Mouse (Mus musculus) intestine, embryonic 15.5 days (tissue): ENCODE measurements around the gene 1700029F12Rik. TPM values are rescaled to one million over a fixed set of nuclear protein-coding genes. Genes with fewer than 3 reads are reported as not detected.
A peak's percentile ranks its signal among the peaks of the same experiment; 100 is the strongest.
"Not testable (repeated sequence)": the region's sequence is repeated elsewhere in the genome, so short reads cannot be mapped to it uniquely, and the experiment has no call there.

ENCODE experiments used
- ATAC-seq: fragments of 200-750 bp; cut with Nextera tagmentation; 2 replicates; pipeline ENCODE4 v1.8.0; 2017; ENCODE audit warnings: moderate TSS enrichment, moderate library complexity
- H3K27ac ChIP-seq: fragments of 300-500 bp; sonication (generic); 2 replicates; pipeline ENCODE4 v1.5.1; 2015; ENCODE audit warnings: mild to moderate bottlenecking, inconsistent platforms
- H3K27me3 ChIP-seq: fragments of 300-500 bp; sonication (generic); replicated peaks from 2 replicates; pipeline ENCODE4 v1.6.1; 2015; ENCODE audit warnings: inconsistent platforms
- H3K36me3 ChIP-seq: fragments of 300-500 bp; sonication (generic); 2 replicates; pipeline ENCODE4 v1.6.1; 2015; ENCODE audit warnings: inconsistent platforms
- H3K4me1 ChIP-seq: fragments of 300-500 bp; sonication (generic); replicated peaks from 2 replicates; pipeline ENCODE4 v1.6.1; 2015; ENCODE audit warnings: inconsistent platforms
- H3K4me2 ChIP-seq: fragments of 300-500 bp; sonication (generic); replicated peaks from 2 replicates; pipeline ENCODE4 v1.6.1; 2015; ENCODE audit warnings: mild to moderate bottlenecking, inconsistent platforms
- H3K4me3 ChIP-seq: fragments of 300-500 bp; sonication (generic); replicated peaks from 2 replicates; pipeline ENCODE4 v1.5.1; 2015; ENCODE audit warnings: inconsistent platforms
- H3K9ac ChIP-seq: fragments of 300-500 bp; sonication (generic); 2 replicates; pipeline ENCODE4 v1.6.1; 2015; ENCODE audit warnings: inconsistent platforms
- H3K9me3 ChIP-seq: fragments of 300-500 bp; sonication (generic); 2 replicates; pipeline ENCODE4 v1.6.1; 2016; ENCODE audit warnings: inconsistent platforms
- WGBS: fragments of 180-500 bp; shearing (Covaris S2); methylation state at CpG from one replicate; pipeline ENCODE4 v1.1.7; 2015; 5-methylcytosine and 5-hydroxymethylcytosine counted together
- polyA plus RNA-seq: library from polyadenylated mRNA; unstranded; fragments of >200 nt; fragmentation: Nextera tagmentation; extraction: Ambion mirVana; gene quantifications from 2 replicates; pipeline ENCODE4 v1.2.1, GENCODE M21; 2015

Gene 1700029F12Rik
- polyA plus RNA-seq, 1 experiment from 2014 or later: not detected

DNA sequence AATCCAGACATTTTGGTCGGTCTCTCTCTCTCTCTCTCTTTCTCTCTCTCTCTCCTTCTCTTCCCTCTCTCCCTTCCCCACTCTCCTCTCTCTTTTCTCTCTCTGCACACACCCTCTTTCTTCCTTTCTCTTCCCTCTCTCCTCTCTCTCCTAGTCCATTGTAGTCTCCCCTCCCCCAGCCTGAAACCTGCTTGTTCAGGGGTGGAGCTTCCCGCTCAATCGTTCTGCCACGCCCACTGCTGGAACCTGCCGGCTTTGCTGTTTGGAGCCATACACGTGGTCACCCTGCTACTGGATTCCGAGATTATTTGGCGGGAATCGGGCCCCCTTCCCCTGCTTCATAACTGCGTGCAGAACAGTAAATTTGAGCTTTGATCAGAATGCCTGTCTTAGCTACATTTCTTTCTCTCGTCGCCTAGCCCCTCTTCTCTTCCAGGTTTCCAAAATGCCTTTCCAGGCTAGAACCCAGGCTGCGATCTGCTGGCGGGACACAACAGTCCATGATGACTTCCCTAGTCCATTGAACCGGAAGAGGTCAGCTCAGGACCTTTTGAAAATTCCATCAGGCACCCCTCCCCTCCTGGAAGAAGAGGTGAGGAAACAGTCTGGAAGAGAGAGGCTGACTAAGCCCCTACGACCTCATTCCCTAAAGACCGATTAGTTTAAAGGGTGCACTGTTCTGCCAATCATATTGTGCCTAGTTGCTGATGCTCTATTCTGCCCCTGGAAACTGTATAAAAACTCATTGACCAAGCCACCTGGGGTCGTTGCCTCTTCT is 30.9 kb upstream of the 1700029F12Rik start:
- H3K4me2 ChIP-seq, H3K27me3 ChIP-seq, H3K4me3 ChIP-seq, H3K9me3 ChIP-seq, H3K9ac ChIP-seq, H3K27ac ChIP-seq, H3K4me1 ChIP-seq, H3K36me3 ChIP-seq: not testable (repeated sequence)
- 50% methylated on average over 18 of the region's 18 CpGs for WGBS
- peak; percentile 52; the same call in 1 of the 2 replicates for ATAC-seq

DNA sequence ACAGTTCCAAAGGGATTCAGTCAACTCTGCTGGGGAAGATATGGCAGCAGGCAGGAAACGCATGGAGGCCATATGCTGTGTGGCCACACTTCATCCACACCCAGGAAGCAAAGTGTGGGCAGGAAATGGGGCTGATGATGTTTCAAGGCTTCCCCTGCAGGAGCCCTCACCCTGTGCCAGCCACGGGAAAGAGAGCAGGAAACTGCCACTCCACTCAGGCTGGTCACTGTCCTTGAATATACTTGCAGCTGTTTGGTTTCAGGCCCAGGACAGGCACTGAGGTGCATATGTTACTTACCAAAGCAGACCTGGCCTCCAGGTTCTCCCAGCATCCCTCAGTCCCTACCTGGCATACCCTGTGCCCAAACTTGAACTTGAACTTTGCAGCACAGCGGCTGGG is 30.3 kb upstream of the 1700029F12Rik start:
- H3K4me2 ChIP-seq: no peak overlapping the region
- H3K36me3 ChIP-seq: no peaks in the 10 kb centered on the region
- H3K27me3 ChIP-seq: no peaks in the 10 kb centered on the region
- H3K27ac ChIP-seq: no peak overlapping the region
- no peaks in the 10 kb centered on the region for H3K4me1 ChIP-seq
- ATAC-seq: peak; percentile 8; the same call in 1 of the 2 replicates
- no peak overlapping the region for H3K4me3 ChIP-seq
- H3K9me3 ChIP-seq: no peaks in the 10 kb centered on the region
- 34% methylated on average over 3 of the region's 3 CpGs for WGBS
- H3K9ac ChIP-seq: no peak overlapping the region

- no peak overlapping the region for H3K4me3 ChIP-seq
- H3K9ac ChIP-seq: no peak overlapping the region
- H3K27ac ChIP-seq: no peak overlapping the region
- H3K27me3 ChIP-seq: no peaks in the 10 kb centered on the region
- no peaks in the 10 kb centered on the region for H3K36me3 ChIP-seq
- H3K9me3 ChIP-seq: no peaks in the 10 kb centered on the region
- ATAC-seq: no peak
- H3K4me2 ChIP-seq: no peak overlapping the region
- WGBS: 78% methylated on average over 2 of the region's 2 CpGs
- no peaks in the 10 kb centered on the region for H3K4me1 ChIP-seq
Measured at GRCm38 (mm10) chr13:97063431-97063830, 29.3 kb upstream of the 1700029F12Rik start.

DNA sequence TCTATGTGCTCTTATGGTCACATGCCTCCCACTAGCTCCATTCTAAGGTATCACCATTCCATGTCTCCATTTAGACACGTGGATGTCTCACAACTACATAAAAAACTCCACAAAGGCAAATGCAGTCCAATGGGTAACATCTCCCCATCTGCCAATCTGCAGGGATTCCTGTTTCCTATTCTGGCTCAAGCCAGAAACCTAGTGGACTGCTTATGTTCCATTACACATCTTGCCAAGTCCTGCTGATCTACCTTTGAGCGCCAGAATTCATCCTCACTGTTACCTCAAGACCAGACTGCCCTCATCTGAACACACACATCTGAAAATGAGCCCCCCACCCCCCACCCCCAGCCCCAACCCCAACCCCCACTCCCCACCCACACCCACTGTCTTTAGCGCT is 28.0 kb upstream of the 1700029F12Rik start:
- Histone ChIP-seq H3K4me2 (no peak overlapping the region), H3K36me3 (no peaks in the 10 kb centered on the region), H3K9ac (no peak overlapping the region), H3K27me3 (no peaks in the 10 kb centered on the region), H3K4me3 (no peak overlapping the region), H3K4me1 (no peaks in the 10 kb centered on the region), H3K9me3 (no peaks in the 10 kb centered on the region), H3K27ac (no peak overlapping the region)
- no peak for ATAC-seq
- 91% methylated on average over 3 of the region's 3 CpGs for WGBS

GRCm38 (mm10) chr13:97060331-97060730 is 26.2 kb upstream of the 1700029F12Rik start:
- Histone ChIP-seq H3K9ac (no peak overlapping the region), H3K4me2 (no peak overlapping the region), H3K27me3 (no peaks in the 10 kb centered on the region), H3K9me3 (no peaks in the 10 kb centered on the region), H3K27ac (no peak overlapping the region), H3K4me3 (no peak overlapping the region), H3K4me1 (no peaks in the 10 kb centered on the region), H3K36me3 (no peaks in the 10 kb centered on the region)
- ATAC-seq: peak; percentile 51; the same call in 1 of the 2 replicates
- WGBS: 57% methylated on average over 2 of the region's 8 CpGs

GRCm38 (mm10) chr13:97059746-97060145 is 25.6 kb upstream of the 1700029F12Rik start:
- Histone ChIP-seq H3K27ac (no peak overlapping the region), H3K27me3 (no peaks in the 10 kb centered on the region), H3K4me1 (no peaks in the 10 kb centered on the region), H3K4me3 (no peak overlapping the region), H3K9ac (no peak overlapping the region), H3K9me3 (no peaks in the 10 kb centered on the region), H3K36me3 (no peaks in the 10 kb centered on the region), H3K4me2 (no peak overlapping the region)
- 89% methylated on average over 6 of the region's 6 CpGs for WGBS
- no peak for ATAC-seq

DNA sequence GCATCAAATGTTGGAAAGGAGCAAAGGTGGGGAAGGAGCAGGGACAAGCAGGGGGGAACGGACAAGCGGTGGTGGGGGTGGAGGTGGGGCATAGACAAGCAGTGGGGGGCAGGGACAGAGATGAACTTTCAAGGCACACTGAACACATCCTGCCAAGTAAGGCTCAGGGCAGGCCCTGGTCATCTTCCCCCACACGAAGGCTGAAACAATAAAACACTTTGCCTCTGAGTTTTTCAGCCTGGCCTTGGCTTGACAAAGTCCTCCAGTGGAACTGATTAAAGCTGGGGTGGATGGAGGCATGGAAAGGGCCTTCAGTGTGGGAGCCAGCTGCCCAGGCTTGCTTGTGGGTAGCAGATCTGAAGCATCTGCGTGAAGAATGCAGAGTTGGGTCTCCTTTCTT is 23.7 kb upstream of the 1700029F12Rik start:
- Histone ChIP-seq H3K4me1 (no peaks in the 10 kb centered on the region), H3K4me2 (no peak overlapping the region), H3K4me3 (no peak overlapping the region), H3K9ac (no peak overlapping the region), H3K27me3 (no peaks in the 10 kb centered on the region), H3K36me3 (no peaks in the 10 kb centered on the region), H3K9me3 (no peaks in the 10 kb centered on the region), H3K27ac (no peak overlapping the region)
- ATAC-seq: no peak
- WGBS: 50% methylated on average over 4 of the region's 4 CpGs

- H3K27me3 ChIP-seq: no peaks in the 10 kb centered on the region
- no peaks in the 10 kb centered on the region for H3K9me3 ChIP-seq
- ATAC-seq: no peak
- H3K4me2 ChIP-seq: no peak overlapping the region
- no peak overlapping the region for H3K4me3 ChIP-seq
- no peak overlapping the region for H3K9ac ChIP-seq
- no peaks in the 10 kb centered on the region for H3K36me3 ChIP-seq
- no peaks in the 10 kb centered on the region for H3K4me1 ChIP-seq
- 74% methylated on average over 8 of the region's 8 CpGs for WGBS
- no peak overlapping the region for H3K27ac ChIP-seq
Measured at GRCm38 (mm10) chr13:97053844-97054243, 19.7 kb upstream of the 1700029F12Rik start.

DNA sequence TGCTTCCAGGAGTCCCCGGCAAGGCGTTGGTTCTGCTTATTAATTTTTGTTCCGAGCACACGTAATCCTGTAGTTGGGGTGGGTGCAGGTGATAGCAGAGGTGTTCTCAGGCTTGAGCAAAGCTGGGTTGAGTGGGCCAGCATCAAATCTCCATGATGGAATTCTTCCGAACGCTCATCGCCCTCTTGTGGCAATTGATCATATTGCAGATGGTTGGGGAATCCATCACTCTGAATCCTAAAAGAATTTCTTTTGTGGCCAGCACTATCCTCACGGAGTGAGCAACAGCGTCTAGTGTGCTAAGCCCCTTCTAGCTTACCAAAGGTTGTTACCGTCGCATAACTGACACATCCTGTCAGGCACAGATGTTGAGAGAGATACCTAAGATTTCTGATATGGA is 18.5 kb upstream of the 1700029F12Rik start:
- Histone ChIP-seq H3K9ac (no peak overlapping the region), H3K9me3 (no peaks in the 10 kb centered on the region), H3K4me2 (no peak overlapping the region), H3K27me3 (no peaks in the 10 kb centered on the region), H3K4me1 (no peaks in the 10 kb centered on the region), H3K27ac (no peak overlapping the region), H3K36me3 (no peaks in the 10 kb centered on the region), H3K4me3 (no peak overlapping the region)
- 15% methylated on average over 11 of the region's 11 CpGs for WGBS
- no peak for ATAC-seq

DNA sequence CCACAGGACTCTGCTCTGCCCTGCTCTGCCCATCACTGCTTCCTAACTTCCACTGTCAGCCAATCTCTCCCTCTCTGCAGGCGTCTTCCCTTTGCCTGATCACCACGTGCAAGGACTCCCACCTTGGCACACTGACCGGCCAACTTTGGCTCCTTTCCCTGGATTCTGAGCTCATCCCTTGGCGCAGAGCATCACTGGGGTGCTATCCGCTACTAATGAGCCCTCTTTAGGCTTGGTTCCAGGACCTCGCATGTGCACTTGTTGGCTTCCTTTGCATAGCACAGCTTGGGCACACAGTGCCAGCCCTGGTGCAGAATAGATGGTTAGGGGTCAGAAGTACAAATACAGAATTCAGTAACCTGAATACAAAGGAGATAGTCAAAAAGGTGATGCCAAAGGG is 17.0 kb upstream of the 1700029F12Rik start:
- Histone ChIP-seq H3K9ac (no peak overlapping the region), H3K9me3 (no peaks in the 10 kb centered on the region), H3K4me2 (no peak overlapping the region), H3K27me3 (no peaks in the 10 kb centered on the region), H3K4me1 (no peaks in the 10 kb centered on the region), H3K27ac (no peak overlapping the region), H3K36me3 (no peaks in the 10 kb centered on the region), H3K4me3 (no peak overlapping the region)
- ATAC-seq: no peak
- 74% methylated on average over 6 of the region's 6 CpGs for WGBS

DNA sequence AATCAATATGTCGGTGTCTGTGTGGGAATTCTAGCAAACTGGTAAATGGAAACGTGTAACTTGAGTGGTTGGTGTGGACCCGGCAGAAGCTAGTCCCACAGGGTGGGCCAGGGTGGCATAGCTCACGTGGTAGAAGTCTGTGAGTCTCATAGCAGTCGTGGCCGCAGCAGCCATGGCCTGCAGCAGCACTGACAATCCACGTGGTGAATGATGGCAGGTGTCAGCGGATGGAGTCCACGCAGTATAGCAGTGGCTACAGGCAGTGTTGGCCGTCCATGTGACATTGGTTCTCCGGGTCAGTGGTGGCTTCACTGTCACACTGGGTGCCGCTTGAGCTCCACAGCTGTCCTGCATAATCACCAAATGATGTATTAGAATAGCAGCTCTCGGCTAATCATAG is 4.1 kb downstream of the 1700029F12Rik start:
- 87% methylated on average over 13 of the region's 13 CpGs for WGBS
- no peaks in the 10 kb centered on the region for H3K27me3 ChIP-seq

GRCm38 (mm10) chr13:97021906-97022305 is 12.3 kb downstream of the 1700029F12Rik start:
- no peak overlapping the region for H3K4me2 ChIP-seq
- no peak overlapping the region for H3K4me3 ChIP-seq
- ATAC-seq: no peak
- no peak overlapping the region for H3K27ac ChIP-seq
- H3K4me1 ChIP-seq: no peaks in the 10 kb centered on the region
- H3K27me3 ChIP-seq: no peaks in the 10 kb centered on the region
- no peaks in the 10 kb centered on the region for H3K36me3 ChIP-seq
- H3K9ac ChIP-seq: no peak overlapping the region
- 37% methylated on average over 4 of the region's 4 CpGs for WGBS
- H3K9me3 ChIP-seq: no peaks in the 10 kb centered on the region

More for the DNA sequence above, 4.1 kb downstream of the 1700029F12Rik start:
- Histone ChIP-seq H3K9me3 (no peaks in the 10 kb centered on the region), H3K27ac (no peak overlapping the region), H3K4me1 (no peaks in the 10 kb centered on the region), H3K4me2 (no peak overlapping the region), H3K36me3 (no peaks in the 10 kb centered on the region), H3K9ac (no peak overlapping the region), H3K4me3 (no peak overlapping the region)
- ATAC-seq: no peak

- ATAC-seq: no peak
Measured at GRCm38 (mm10) chr13:97020122-97020521, 14.0 kb downstream of the 1700029F12Rik start.

More at GRCm38 (mm10) chr13:97020122-97020521, 14.0 kb downstream of the 1700029F12Rik start:
- no peak overlapping the region for H3K4me2 ChIP-seq
- 75% methylated on average over 5 of the region's 5 CpGs for WGBS
- H3K27me3 ChIP-seq: no peaks in the 10 kb centered on the region
- no peaks in the 10 kb centered on the region for H3K36me3 ChIP-seq
- H3K4me3 ChIP-seq: no peak overlapping the region
- no peak overlapping the region for H3K9ac ChIP-seq
- no peaks in the 10 kb centered on the region for H3K4me1 ChIP-seq
- H3K9me3 ChIP-seq: no peaks in the 10 kb centered on the region
- no peak overlapping the region for H3K27ac ChIP-seq
